Mouse (Mus musculus) frontal cortex, postnatal 10 days (tissue): ENCODE data around the gene Cyp2f2.
A peak's percentile ranks its signal among the peaks of the same experiment; 100 is the strongest.

Experiments used
- DNase-seq, 2 experiments: peaks; one replicate each; pipeline ENCODE4 v3.0.0; 2022; ENCODE audit warnings: low spot score in 2 of 2, mixed read lengths in 1 of 2

Gene Cyp2f2

GRCm38 (mm10) chr7:27153205-27153764 lies 33.6 kb downstream of the Cyp2f2 start, which contains the start of gene Cyp2t4:
Cyp2t4 (plus strand) TSS chr7:27153714.
- no peak for DNase-seq

- no peak for DNase-seq
Measured at GRCm38 (mm10) chr7:27156005-27156404, 36.3 kb downstream of the Cyp2f2 start.

- DNase-seq = peak in 1 of 2 experiments; percentile 19
Measured at GRCm38 (mm10) chr7:27158171-27158570, 38.5 kb downstream of the Cyp2f2 start.

GRCm38 (mm10) chr7:27159256-27159655 lies 39.5 kb downstream of the Cyp2f2 start:
- DNase-seq = no peak

- DNase-seq = peak; percentile 85 to 93
Measured at GRCm38 (mm10) chr7:27159882-27160281, 40.2 kb downstream of the Cyp2f2 start.

GRCm38 (mm10) chr7:27160921-27161320 lies 41.2 kb downstream of the Cyp2f2 start:
- DNase-seq = no peak

- no peak for DNase-seq
Measured at GRCm38 (mm10) chr7:27161744-27162143, 42.0 kb downstream of the Cyp2f2 start.

GRCm38 (mm10) chr7:27162780-27163449 lies 43.2 kb downstream of the Cyp2f2 start:
- DNase-seq = no peak

GRCm38 (mm10) chr7:27163450-27163805 lies 43.7 kb downstream of the Cyp2f2 start:
- DNase-seq = no peak

GRCm38 (mm10) chr7:27164112-27164947 lies 44.6 kb downstream of the Cyp2f2 start:
- DNase-seq = no peak

- DNase-seq = no peak
Measured at GRCm38 (mm10) chr7:27165007-27165655, 45.4 kb downstream of the Cyp2f2 start.

GRCm38 (mm10) chr7:27165696-27166095 lies 46.0 kb downstream of the Cyp2f2 start:
- no peak for DNase-seq

- peak; percentile 76 to 81 for DNase-seq
Measured at GRCm38 (mm10) chr7:27166229-27166613, 46.5 kb downstream of the Cyp2f2 start.

- peak; percentile 90 to 94 for DNase-seq
Measured at GRCm38 (mm10) chr7:27166614-27167474, 47.1 kb downstream of the Cyp2f2 start, which contains the start of gene Egln2. Egln2 (minus strand) TSS chr7:27166802.

GRCm38 (mm10) chr7:27167475-27168094 lies 47.9 kb downstream of the Cyp2f2 start:
- DNase-seq = no peak

GRCm38 (mm10) chr7:27168371-27168770 lies 48.7 kb downstream of the Cyp2f2 start:
- DNase-seq = no peak

GRCm38 (mm10) chr7:27170981-27171380 lies 51.3 kb downstream of the Cyp2f2 start:
- no peak for DNase-seq

- no peak for DNase-seq
Measured at GRCm38 (mm10) chr7:27174496-27174895, 54.8 kb downstream of the Cyp2f2 start.

GRCm38 (mm10) chr7:27174896-27175295 lies 55.2 kb downstream of the Cyp2f2 start:
- DNase-seq = no peak

GRCm38 (mm10) chr7:27177942-27178323 lies 58.2 kb downstream of the Cyp2f2 start:
- DNase-seq = no peak
